Mouse (Mus musculus): ENCODE measurements around the gene Kap. TPM values are rescaled to one million over a fixed set of nuclear protein-coding genes. Genes with fewer than 3 reads are reported as not detected.
"Not testable (repeated sequence)": the region's sequence is repeated elsewhere in the genome, so short reads cannot be mapped to it uniquely, and the experiment has no call there.

Gene Kap
- total RNA-seq (2018; cell fraction: chromatin; rRNA removed), result not detected
- not detected for total RNA-seq (2018; cell fraction: cytosol; rRNA removed)
- not detected for total RNA-seq (2018; cell fraction: nucleus; rRNA removed)
- not detected in 3 replicates for polyA plus RNA-seq (2018)

- no peak within 1 kb of the TSS for H3K4me3 ChIP-seq (ENCODE audit: inconsistent target)
- H3K36me3 ChIP-seq (ENCODE audit: inconsistent target), result no peaks in the 10 kb centered on the region
- H3K79me2 ChIP-seq (ENCODE audit: inconsistent target), result no peaks in the 10 kb centered on the region
- WGBS (ENCODE audit: missing documents), result 50% methylated on average over 1 of the region's 1 CpGs
- H3K27ac ChIP-seq, result no peak within 1 kb of the TSS
Measured at GRCm38 (mm10) chr6:133853526-133853925, at the start of gene Kap. Gene Kap, minus strand, starts transcription at chr6:133853762.

DNA sequence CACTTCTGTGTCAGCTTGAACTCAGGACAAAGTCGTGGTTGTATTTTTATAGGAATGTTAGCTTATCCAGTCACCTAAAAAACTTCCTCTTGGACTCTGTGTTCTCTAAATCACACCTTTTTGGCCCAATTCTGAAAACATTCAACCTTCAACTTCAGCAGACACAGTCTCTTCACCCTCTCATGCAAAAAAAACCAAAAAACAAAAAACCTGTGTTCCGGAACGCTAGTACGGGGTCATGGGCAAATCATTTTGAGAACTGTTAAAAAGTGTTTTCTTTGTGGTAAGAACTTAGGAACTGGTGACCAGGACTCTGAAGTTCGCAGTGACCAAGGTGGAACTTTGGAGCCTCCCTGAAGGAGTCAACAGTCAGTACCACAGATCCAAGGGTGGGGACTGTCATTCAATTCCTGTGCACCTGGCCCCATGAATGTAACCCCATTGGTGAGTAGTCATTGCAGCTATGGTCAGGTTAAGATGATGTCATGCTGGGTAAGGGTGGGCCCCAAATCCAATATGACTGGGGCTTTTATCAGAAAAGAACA lies 32.4 kb upstream of the Kap start:
- Histone ChIP-seq H3K27ac (no peak overlapping the region), H3K36me3 (ENCODE audit: inconsistent target) (no peaks in the 10 kb centered on the region), H3K4me3 (ENCODE audit: inconsistent target) (no peak overlapping the region), H3K79me2 (ENCODE audit: inconsistent target) (no peaks in the 10 kb centered on the region)
- WGBS (ENCODE audit: missing documents), result 92% methylated on average over 5 of the region's 5 CpGs

DNA sequence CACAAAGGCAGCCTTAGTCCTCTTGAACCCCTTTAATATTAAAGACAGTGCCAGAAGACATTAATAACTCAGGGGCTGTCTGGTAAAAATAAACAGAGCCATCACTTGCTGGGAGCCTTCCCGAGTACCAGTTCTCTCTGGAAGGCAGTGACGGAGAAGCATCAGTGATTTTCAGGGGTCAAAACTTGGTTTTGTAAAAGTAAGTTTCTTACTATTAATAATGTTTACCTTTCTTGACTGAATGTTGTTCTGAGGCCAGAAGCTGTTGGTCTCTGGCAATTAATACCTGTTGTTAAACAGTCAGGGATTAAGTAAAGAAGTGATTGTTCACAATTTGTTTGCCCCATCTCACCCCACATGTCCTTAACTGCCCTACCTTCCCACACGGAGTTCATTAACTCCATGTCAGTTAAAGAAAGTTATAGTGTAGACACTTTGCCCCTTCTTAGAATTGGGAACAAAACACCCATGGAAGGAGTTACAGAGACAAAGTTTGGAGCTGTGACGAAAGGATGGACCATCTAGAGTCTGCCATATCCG lies 30.0 kb upstream of the Kap start:
- Histone ChIP-seq H3K36me3 (ENCODE audit: inconsistent target) (no peaks in the 10 kb centered on the region), H3K79me2 (ENCODE audit: inconsistent target) (no peaks in the 10 kb centered on the region), H3K27ac (no peak overlapping the region), H3K4me3 (ENCODE audit: inconsistent target) (no peak overlapping the region)
- 83% methylated on average over 5 of the region's 5 CpGs for WGBS (ENCODE audit: missing documents)

GRCm38 (mm10) chr6:133875906-133876462 lies 22.4 kb upstream of the Kap start:
- no peak overlapping the region for H3K4me3 ChIP-seq (ENCODE audit: inconsistent target)
- 26% methylated on average over 12 of the region's 12 CpGs for WGBS (ENCODE audit: missing documents)
- H3K79me2 ChIP-seq (ENCODE audit: inconsistent target), result no peaks in the 10 kb centered on the region
- H3K36me3 ChIP-seq (ENCODE audit: inconsistent target), result no peaks in the 10 kb centered on the region
- H3K27ac ChIP-seq, result no peak overlapping the region

DNA sequence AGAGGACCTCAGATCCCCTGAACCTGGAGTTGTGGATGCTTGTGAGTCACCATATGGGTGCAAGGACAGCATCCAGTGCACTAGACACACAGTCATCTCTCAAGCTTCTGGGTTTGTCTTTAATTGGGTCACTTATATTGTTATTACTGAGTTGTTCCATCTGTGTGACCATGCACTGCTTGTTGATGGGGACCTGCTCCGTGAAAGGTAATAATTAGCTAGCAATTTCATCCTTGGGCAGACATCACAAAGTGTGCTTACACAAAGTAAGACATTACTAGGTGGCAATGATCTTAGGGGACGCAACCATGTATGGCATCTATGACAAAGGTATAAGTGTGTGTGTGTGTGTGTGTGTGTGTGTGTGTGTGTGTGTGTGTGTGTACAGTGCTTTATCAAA lies 19.1 kb upstream of the Kap start:
- 78% methylated on average over 2 of the region's 2 CpGs for WGBS (ENCODE audit: missing documents)
- Histone ChIP-seq H3K79me2 (ENCODE audit: inconsistent target) (no peaks in the 10 kb centered on the region), H3K36me3 (ENCODE audit: inconsistent target) (no peaks in the 10 kb centered on the region), H3K27ac (no peak overlapping the region), H3K4me3 (ENCODE audit: inconsistent target) (no peak overlapping the region)

DNA sequence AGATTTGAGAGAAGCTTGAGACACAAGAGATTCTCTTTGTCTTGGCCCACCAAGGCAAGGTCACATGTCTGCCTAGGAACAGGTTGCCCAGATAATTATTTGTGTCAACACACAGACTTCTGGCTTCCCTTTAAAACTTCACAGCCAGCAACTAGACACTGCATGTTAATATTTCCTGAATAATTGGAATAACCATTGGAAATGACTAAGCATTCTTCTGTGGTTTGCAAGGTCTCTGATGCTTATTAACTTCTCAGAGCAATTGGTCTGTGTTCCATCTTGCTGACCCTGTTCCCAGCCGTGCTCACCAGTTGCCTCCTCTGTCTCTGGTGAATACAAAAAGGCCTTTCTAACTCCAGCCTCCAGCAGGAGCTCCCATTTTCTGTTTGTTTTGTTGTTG lies 17.6 kb upstream of the Kap start:
- Histone ChIP-seq H3K4me3 (ENCODE audit: inconsistent target) (no peak overlapping the region), H3K36me3 (ENCODE audit: inconsistent target) (no peaks in the 10 kb centered on the region), H3K79me2 (ENCODE audit: inconsistent target) (no peaks in the 10 kb centered on the region), H3K27ac (no peak overlapping the region)
- whole genome bisulfite sequencing (ENCODE audit: missing documents), result 40% methylated on average over 1 of the region's 1 CpGs

- WGBS (ENCODE audit: missing documents), result 87% methylated on average over 1 of the region's 1 CpGs
- no peak overlapping the region for H3K4me3 ChIP-seq (ENCODE audit: inconsistent target)
- H3K79me2 ChIP-seq (ENCODE audit: inconsistent target), result no peaks in the 10 kb centered on the region
- no peak overlapping the region for H3K27ac ChIP-seq
- no peaks in the 10 kb centered on the region for H3K36me3 ChIP-seq (ENCODE audit: inconsistent target)
Measured at GRCm38 (mm10) chr6:133868381-133868780, 14.8 kb upstream of the Kap start.

DNA sequence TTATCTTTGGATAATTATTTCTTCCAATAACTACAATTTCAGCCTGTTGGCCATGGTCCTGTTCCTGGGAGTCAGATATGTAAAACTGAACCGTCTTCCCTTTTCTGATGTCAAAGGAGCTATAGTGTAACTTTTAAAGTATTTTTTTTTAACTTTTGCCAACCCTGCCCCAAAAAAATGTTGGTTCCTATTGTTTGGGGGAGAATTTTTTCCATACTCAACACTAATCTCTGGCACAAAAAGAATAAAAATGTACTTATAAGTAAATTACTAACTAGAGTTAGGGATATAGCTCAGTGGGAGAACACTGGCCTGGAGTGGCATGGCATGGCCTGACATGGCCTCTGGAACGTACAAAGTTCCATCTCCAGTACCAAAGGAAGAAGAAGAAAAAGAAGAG lies 2.3 kb upstream of the Kap start:
- H3K4me3 ChIP-seq (ENCODE audit: inconsistent target), result no peak overlapping the region
- no peaks in the 10 kb centered on the region for H3K79me2 ChIP-seq (ENCODE audit: inconsistent target)
- 85% methylated on average over 2 of the region's 2 CpGs for WGBS (ENCODE audit: missing documents)
- H3K36me3 ChIP-seq (ENCODE audit: inconsistent target), result no peaks in the 10 kb centered on the region
- no peak overlapping the region for H3K27ac ChIP-seq

- WGBS (ENCODE audit: missing documents), result 68% methylated on average over 2 of the region's 2 CpGs
- no peak overlapping the region for H3K27ac ChIP-seq
- H3K36me3 ChIP-seq (ENCODE audit: inconsistent target), result no peaks in the 10 kb centered on the region
- H3K4me3 ChIP-seq (ENCODE audit: inconsistent target), result no peak overlapping the region
- H3K79me2 ChIP-seq (ENCODE audit: inconsistent target), result no peaks in the 10 kb centered on the region
Measured at GRCm38 (mm10) chr6:133849359-133849758, 4.2 kb downstream of the Kap start.

DNA sequence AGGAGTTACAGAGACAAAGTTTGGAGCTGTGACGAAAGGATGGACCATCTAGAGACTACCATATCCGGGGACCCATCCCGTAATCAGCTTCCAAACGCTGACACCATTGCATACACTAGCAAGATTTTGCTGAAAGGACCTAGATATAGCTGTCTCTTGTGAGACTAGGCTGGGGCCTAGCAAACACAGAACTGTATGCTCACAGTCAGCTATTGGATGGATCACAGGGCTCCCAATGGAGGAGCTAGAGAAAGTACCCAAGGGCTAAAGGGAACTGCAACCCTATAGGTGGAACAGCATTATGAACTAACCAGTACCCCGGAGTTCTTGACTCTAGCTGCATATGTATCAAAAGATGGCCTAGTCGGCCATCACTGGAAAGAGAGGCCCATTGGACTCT lies 4.7 kb downstream of the Kap start:
- not testable (repeated sequence) for H3K36me3 ChIP-seq (ENCODE audit: inconsistent target); H3K4me3 ChIP-seq (ENCODE audit: inconsistent target); H3K27ac ChIP-seq; H3K79me2 ChIP-seq (ENCODE audit: inconsistent target)
- whole genome bisulfite sequencing (ENCODE audit: missing documents), result 81% methylated on average over 5 of the region's 6 CpGs

GRCm38 (mm10) chr6:133838296-133838995 lies 15.1 kb downstream of the Kap start:
- H3K79me2 ChIP-seq (ENCODE audit: inconsistent target); H3K36me3 ChIP-seq (ENCODE audit: inconsistent target); H3K4me3 ChIP-seq (ENCODE audit: inconsistent target); H3K27ac ChIP-seq: not testable (repeated sequence)
- WGBS (ENCODE audit: missing documents), result 89% methylated on average over 28 of the region's 29 CpGs

- Histone ChIP-seq H3K36me3 (ENCODE audit: inconsistent target) (no peaks in the 10 kb centered on the region), H3K79me2 (ENCODE audit: inconsistent target) (no peaks in the 10 kb centered on the region), H3K4me3 (ENCODE audit: inconsistent target) (no peak overlapping the region), H3K27ac (no peak overlapping the region)
- WGBS (ENCODE audit: missing documents), result 22% methylated on average over 1 of the region's 1 CpGs
Measured at GRCm38 (mm10) chr6:133812342-133812741, 41.2 kb downstream of the Kap start.

Data from macrophage (primary cell).